Mouse (Mus musculus) hindbrain, embryonic 11.5 days (tissue): ENCODE measurements around the gene Lpp. TPM values are rescaled to one million over a fixed set of nuclear protein-coding genes. Genes with fewer than 3 reads are reported as not detected.

Source experiments
- ATAC-seq: fragments of 200-750 bp; cut with Nextera tagmentation; 2 replicates; pipeline ENCODE4 v1.8.0; 2017; ENCODE audit warnings: mild to moderate bottlenecking, moderate TSS enrichment, moderate library complexity; ENCODE audit not compliant: low FRiP score
- DNase-seq: peaks from one replicate; pipeline ENCODE4 v3.0.0-alpha.2; 2015; ENCODE audit warnings: low spot score
- H3K27ac ChIP-seq: fragments of 300-500 bp; sonication (generic); 2 replicates; pipeline ENCODE4 v1.5.1; 2014; ENCODE audit warnings: mild to moderate bottlenecking, low read depth, low read length
- H3K27me3 ChIP-seq: fragments of 300-500 bp; sonication (generic); 2 replicates; pipeline ENCODE4 v1.6.1; 2014; ENCODE audit warnings: mild to moderate bottlenecking, low read length, moderate library complexity, mixed read lengths; ENCODE audit not compliant: control insufficient read depth, insufficient read depth
- H3K36me3 ChIP-seq: fragments of 300-500 bp; sonication (generic); 2 replicates; pipeline ENCODE4 v1.6.1; 2014; ENCODE audit warnings: mild to moderate bottlenecking, low read length, moderate library complexity, mixed read lengths; ENCODE audit not compliant: control insufficient read depth, insufficient read depth
- H3K4me1 ChIP-seq: fragments of 300-500 bp; sonication (generic); replicated peaks from 2 replicates; pipeline ENCODE4 v1.6.1; 2014; ENCODE audit warnings: low read length, mixed read lengths; ENCODE audit not compliant: control insufficient read depth, insufficient read depth
- H3K4me2 ChIP-seq: fragments of 300-500 bp; sonication (generic); replicated peaks from 2 replicates; pipeline ENCODE4 v1.6.1; 2014; ENCODE audit warnings: mild to moderate bottlenecking, low read depth, low read length
- H3K4me3 ChIP-seq: fragments of 300-500 bp; sonication (generic); 2 replicates; pipeline ENCODE4 v1.5.1; 2014; ENCODE audit warnings: low read depth, low read length
- H3K9ac ChIP-seq: fragments of 300-500 bp; sonication (generic); 2 replicates; pipeline ENCODE4 v1.6.1; 2014; ENCODE audit warnings: low read depth, low read length
- H3K9me3 ChIP-seq: fragments of 300-500 bp; sonication (generic); 2 replicates; pipeline ENCODE4 v1.6.1; 2016; ENCODE audit warnings: low read length; ENCODE audit not compliant: control insufficient read depth
- WGBS: fragments of 180-500 bp; shearing (Covaris S2); extraction: QIAGEN DNeasy Blood & Tissue Kit; methylation state at CpG from one replicate; pipeline ENCODE4 v1.1.7; 2014; 5-methylcytosine and 5-hydroxymethylcytosine counted together
- polyA plus RNA-seq: library from polyadenylated mRNA; unstranded; fragments of >200 nt; fragmentation: Nextera tagmentation; extraction: Ambion mirVana; gene quantifications from 2 replicates; pipeline ENCODE4 v1.2.1, GENCODE M21; 2014

Lpp gene
- polyA plus RNA-seq, 1 experiment from 2014 or later: 25.1 TPM

DNA sequence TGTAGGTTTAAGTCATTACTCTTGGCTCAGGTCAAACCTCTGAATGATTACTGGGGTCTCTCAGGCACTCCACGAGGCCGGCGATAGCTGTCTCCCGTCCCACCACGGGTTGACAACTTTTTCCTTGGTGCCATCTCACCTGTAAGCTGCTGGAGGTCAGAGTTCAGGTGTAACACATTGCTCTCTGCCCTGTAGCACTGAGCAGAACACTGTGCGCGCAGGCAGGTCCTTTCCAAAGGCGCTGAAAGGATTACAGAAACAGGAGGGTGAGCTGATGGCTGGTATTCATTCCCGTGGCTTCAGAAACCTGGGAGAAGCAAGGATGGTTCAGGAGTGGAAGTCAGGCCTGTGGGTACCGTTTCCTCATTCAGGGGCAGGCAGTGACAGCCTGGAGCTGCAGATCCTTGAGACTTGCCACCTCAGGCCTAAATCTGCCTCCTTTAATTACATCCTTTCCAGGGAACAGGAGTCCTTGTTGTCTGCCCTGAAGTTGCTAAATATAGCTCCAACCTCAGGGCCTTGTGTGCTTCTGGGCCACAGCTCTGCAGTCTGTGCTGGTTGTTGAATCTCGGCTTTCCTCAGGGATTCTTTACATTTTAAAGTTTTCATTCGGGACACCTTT is 31.2 kb downstream of the Lpp start:
- no peak overlapping the region for H3K4me3 ChIP-seq
- no peak overlapping the region for H3K27ac ChIP-seq
- DNase-seq (no peak), ATAC-seq (no peak)
- H3K4me2 ChIP-seq: no peak overlapping the region
- no peaks in the 10 kb centered on the region for H3K27me3 ChIP-seq
- no peaks in the 10 kb centered on the region for H3K36me3 ChIP-seq
- no peaks in the 10 kb centered on the region for H3K9me3 ChIP-seq
- 0 out of 2 replicates have a peak, but pooled peaks cover 3% of the 10 kb centered on the region for H3K4me1 ChIP-seq
- 79% methylated on average over 12 of the region's 12 CpGs for WGBS
- H3K9ac ChIP-seq: no peak overlapping the region

DNA sequence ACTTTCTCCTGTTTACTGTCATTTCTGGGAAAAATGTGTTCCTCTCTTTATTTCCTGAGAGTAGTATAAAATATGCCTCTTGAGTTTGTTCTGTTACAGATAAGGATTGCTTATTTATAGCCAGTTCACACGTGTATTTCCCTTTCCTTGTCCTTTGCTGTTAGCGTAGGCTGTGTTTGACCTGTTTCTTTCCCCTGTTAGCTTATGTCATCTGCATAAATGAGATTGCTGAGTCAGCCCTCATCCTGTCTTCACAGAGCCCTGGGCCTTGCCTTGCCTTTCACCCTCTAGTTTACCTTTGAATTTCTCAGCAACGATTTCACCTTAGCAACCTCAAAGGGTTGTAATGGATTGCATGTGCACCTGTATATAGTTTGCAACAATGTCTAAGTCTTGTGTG is 32.5 kb downstream of the Lpp start:
- Histone ChIP-seq H3K9ac (no peak overlapping the region), H3K9me3 (no peaks in the 10 kb centered on the region), H3K27ac (no peak overlapping the region), H3K4me2 (no peak overlapping the region), H3K27me3 (no peaks in the 10 kb centered on the region), H3K4me1 (0 out of 2 replicates have a peak, but pooled peaks cover 3% of the 10 kb centered on the region), H3K4me3 (no peak overlapping the region), H3K36me3 (no peaks in the 10 kb centered on the region)
- 80% methylated on average over 3 of the region's 3 CpGs for WGBS
- DNase-seq (no peak), ATAC-seq (no peak)

DNA sequence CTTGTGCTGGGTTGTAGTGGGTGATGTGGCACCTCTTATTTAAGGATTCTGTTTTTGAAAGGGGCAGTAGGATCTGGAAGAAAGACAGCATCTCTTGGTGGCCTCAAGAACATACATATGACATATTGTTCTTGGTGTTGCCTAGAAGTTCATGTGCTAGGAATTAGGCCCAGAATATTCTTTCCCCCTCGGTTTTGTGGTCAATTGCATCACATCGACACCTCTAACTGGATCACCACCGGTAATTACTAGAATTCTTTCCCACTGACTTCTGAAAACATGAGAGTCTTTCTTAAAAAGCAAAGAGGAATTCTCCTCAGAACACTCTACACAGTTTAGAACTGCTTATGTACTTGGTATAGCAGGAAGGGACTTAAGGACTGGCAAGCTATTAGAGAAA is 34.3 kb downstream of the Lpp start:
- Histone ChIP-seq H3K9ac (no peak overlapping the region), H3K4me3 (no peak overlapping the region), H3K9me3 (no peaks in the 10 kb centered on the region), H3K27me3 (no peaks in the 10 kb centered on the region), H3K4me1 (0 out of 2 replicates have a peak, but pooled peaks cover 3% of the 10 kb centered on the region), H3K36me3 (no peaks in the 10 kb centered on the region), H3K4me2 (no peak overlapping the region), H3K27ac (no peak overlapping the region)
- ATAC-seq (no peak), DNase-seq (no peak)
- 97% methylated on average over 3 of the region's 3 CpGs for WGBS

DNA sequence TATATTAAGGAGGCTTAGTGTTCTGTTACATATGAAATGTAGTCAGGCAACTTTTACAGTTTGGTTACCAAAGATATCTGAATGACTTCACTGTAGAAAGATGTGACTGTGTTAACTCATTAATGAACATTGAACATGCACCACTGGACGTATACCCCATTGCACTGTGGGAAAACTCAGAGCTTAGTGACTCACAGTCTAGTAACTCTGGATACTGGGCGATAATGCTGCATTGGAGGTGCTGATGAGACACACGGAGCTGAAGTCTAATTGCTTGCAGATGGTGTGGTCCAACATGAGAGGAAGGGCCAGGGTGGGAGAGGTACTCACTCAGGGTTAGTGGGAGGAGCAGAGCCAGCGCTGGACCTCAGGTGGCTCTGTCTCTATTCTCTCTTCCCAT is 34.7 kb downstream of the Lpp start:
- H3K27ac ChIP-seq: no peak overlapping the region
- WGBS: 64% methylated on average over 4 of the region's 4 CpGs
- H3K27me3 ChIP-seq: no peaks in the 10 kb centered on the region
- no peak overlapping the region for H3K4me2 ChIP-seq
- H3K4me3 ChIP-seq: no peak overlapping the region
- H3K9me3 ChIP-seq: no peaks in the 10 kb centered on the region
- ATAC-seq (no peak), DNase-seq (no peak)
- H3K9ac ChIP-seq: no peak overlapping the region
- H3K36me3 ChIP-seq: no peaks in the 10 kb centered on the region
- H3K4me1 ChIP-seq: 0 out of 2 replicates have a peak, but pooled peaks cover 2% of the 10 kb centered on the region

DNA sequence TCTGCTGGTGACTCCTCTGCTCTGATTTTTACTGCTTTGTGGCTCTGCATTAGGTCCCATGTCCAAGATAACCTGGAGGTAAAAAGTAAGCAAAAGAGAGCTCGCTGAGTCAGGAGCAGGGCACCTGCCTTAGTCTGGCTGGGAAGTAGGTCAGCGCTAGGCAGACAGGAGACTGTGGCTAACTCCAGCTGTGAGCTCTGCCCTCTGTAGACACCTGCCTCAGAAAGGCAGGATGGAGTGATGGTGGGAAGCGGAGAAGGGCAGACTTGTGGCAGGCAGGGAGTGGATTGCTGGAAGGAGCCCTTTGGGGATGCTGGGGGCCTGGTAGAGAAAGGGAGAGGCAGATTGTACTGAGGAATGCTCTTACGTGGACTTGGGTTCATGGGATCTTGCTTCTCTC is 35.4 kb downstream of the Lpp start:
- Histone ChIP-seq H3K4me3 (no peak overlapping the region), H3K9ac (no peak overlapping the region), H3K9me3 (no peaks in the 10 kb centered on the region), H3K4me1 (no peaks in the 10 kb centered on the region; the same call in 1 of the 2 replicates), H3K27ac (no peak overlapping the region), H3K4me2 (no peak overlapping the region), H3K27me3 (no peaks in the 10 kb centered on the region), H3K36me3 (no peaks in the 10 kb centered on the region)
- WGBS: 85% methylated on average over 4 of the region's 4 CpGs
- DNase-seq: no peak
- no peak for ATAC-seq

DNA sequence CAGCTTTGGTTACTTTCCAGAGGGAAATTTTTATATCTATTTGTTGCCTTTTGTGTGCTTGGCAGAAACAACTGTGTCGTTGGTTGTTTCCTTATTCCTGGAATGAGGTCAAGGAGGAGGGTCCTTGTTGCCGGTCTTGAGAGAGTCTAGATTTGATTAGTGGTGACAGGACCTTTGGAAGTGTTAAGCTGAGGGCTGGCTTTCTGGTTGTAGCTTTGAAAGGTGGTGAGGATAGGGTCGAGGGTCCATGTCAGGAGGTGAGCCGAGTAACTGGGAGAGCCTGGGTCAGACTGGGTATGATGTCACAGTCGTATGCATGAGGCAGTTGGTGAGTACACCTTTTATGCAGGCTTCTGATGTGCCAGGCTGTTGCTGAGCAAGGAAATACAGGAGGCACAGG is 36.4 kb downstream of the Lpp start:
- 69% methylated on average over 5 of the region's 5 CpGs for WGBS

DNA sequence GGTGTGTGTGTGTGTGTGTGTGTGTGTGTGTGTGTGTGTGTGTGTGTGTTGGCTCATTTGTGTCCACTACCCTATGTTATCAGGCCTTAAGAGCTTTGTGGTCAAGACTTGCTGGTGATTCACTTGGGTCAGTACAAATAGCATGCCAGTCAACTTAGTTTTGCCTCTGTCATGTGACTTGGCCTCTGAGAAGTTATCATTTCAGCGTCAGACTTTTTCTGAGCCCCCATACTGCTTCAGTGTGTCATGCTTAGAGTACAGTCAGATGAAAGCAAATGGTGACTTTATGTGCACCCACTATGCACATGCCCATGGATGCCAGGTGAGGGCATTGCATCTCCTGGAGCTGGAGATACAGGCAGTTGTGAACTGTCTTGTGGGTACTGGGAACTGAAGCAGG is 38.5 kb downstream of the Lpp start:
- no peak for ATAC-seq

More for the DNA sequence above, 36.4 kb downstream of the Lpp start:
- H3K9me3 ChIP-seq: no peaks in the 10 kb centered on the region
- H3K27me3 ChIP-seq: no peaks in the 10 kb centered on the region
- no peaks in the 10 kb centered on the region for H3K36me3 ChIP-seq
- peaks cover 2% of the 10 kb centered on the region; the same call in 1 of the 2 replicates for H3K4me1 ChIP-seq
- H3K9ac ChIP-seq: no peak overlapping the region
- H3K4me2 ChIP-seq: no peak overlapping the region
- ATAC-seq (no peak), DNase-seq (no peak)
- no peak overlapping the region for H3K4me3 ChIP-seq
- no peak overlapping the region for H3K27ac ChIP-seq

DNA sequence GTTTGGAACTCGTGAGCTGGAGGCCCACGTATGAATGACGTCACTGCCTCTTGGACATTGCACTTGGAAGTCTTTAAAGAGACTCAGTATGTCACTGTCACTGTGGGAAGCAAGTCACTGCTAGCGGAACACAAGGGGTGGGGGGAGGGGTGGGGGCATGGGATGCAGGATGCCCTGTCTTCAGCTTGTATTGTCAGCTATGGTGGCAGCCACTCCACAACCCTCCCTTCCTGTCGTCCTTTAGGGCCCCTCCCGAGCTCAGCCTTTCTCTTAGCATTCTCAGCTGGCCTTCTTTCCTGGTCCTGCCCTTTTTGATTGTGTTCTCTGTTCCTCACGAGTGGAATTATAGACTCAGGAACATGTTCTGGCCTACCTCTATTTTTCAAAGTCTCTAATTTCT is 40.3 kb downstream of the Lpp start:
- peaks cover 2% of the 10 kb centered on the region; the same call in 1 of the 2 replicates for H3K4me1 ChIP-seq
- DNase-seq: no peak
- WGBS: 28% methylated on average over 7 of the region's 7 CpGs
- H3K4me3 ChIP-seq: no peak overlapping the region
- H3K36me3 ChIP-seq: no peaks in the 10 kb centered on the region
- H3K9ac ChIP-seq: no peak overlapping the region
- no peaks in the 10 kb centered on the region for H3K27me3 ChIP-seq
- H3K4me2 ChIP-seq: no peak overlapping the region
- H3K9me3 ChIP-seq: no peaks in the 10 kb centered on the region
- ATAC-seq: peak; percentile 38; the same call in 1 of the 2 replicates
- no peak overlapping the region for H3K27ac ChIP-seq

More for the DNA sequence above, 38.5 kb downstream of the Lpp start:
- no peak overlapping the region for H3K4me3 ChIP-seq
- peaks cover 2% of the 10 kb centered on the region; the same call in 1 of the 2 replicates for H3K4me1 ChIP-seq
- no peak for DNase-seq
- H3K4me2 ChIP-seq: no peak overlapping the region
- H3K9ac ChIP-seq: no peak overlapping the region
- WGBS: 97% methylated on average over 1 of the region's 1 CpGs
- no peaks in the 10 kb centered on the region for H3K9me3 ChIP-seq
- no peaks in the 10 kb centered on the region for H3K36me3 ChIP-seq
- no peaks in the 10 kb centered on the region for H3K27me3 ChIP-seq
- no peak overlapping the region for H3K27ac ChIP-seq

DNA sequence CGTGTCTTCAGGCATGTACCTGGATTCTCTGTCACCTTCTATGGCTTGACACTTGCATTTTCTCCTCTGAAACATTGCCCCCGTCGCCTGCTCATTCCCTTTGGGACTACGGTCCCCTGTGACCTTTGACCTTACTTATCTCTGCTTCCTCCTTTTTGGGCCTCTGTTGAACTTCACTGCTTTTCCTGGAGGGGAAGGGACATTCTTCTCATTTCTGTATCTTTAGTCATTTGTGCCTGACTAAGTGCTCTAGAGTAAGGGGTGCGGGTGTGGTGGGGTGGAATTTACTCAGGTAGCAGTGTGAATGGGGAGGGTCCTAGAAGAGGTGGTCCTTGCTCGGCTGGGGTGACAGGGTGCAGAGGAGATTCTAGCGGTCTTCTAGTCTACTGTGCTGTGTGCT is 40.7 kb downstream of the Lpp start:
- ATAC-seq (no peak), DNase-seq (no peak)
- 71% methylated on average over 7 of the region's 7 CpGs for WGBS
- no peaks in the 10 kb centered on the region for H3K36me3 ChIP-seq
- H3K27me3 ChIP-seq: no peaks in the 10 kb centered on the region
- H3K4me1 ChIP-seq: peaks cover 2% of the 10 kb centered on the region; the same call in 1 of the 2 replicates
- no peaks in the 10 kb centered on the region for H3K9me3 ChIP-seq
- no peak overlapping the region for H3K9ac ChIP-seq
- no peak overlapping the region for H3K27ac ChIP-seq
- H3K4me2 ChIP-seq: no peak overlapping the region
- H3K4me3 ChIP-seq: no peak overlapping the region
